In the genomic region with DNA sequence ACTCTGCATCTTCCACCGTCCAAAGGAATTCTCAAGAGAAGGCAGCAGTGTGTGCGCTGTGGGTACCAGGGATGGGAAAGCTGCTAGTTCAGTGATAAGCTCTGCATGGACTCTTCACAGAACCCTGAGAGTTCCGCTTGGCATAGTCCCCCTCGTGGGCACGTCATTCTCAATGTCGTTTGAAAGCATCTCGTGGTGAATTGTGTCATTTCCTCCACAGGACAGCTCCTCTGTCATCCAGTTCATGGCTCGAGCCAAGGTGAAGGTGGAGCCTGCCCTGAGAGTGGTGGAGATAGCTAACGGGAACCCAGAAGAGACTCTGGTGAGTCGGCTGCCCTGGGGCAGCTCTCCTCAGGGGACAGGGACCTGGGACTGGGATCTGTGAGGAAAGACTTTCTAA, we compare ENCODE assay signal across 16 mouse cellular contexts. TPM values are rescaled to one million over a fixed set of nuclear protein-coding genes. Genes with fewer than 3 reads are reported as not detected.
DNase-seq lines count a peak whose midpoint lies in the region; ATAC-seq and TF ChIP-seq lines count a peak whose summit lies in the region.
"Had no signal": no experiment of that assay in that cellular context is flagged by ENCODE, and none has a peak within 500 bp of the region (broad histone marks: within the 10 kb centered on the region; RNA-seq: fewer than 3 reads in every experiment).

No protein-coding gene starts in this region.

- no peak for ATAC-seq in heart, embryonic 11.5 days (replicated peaks; ENCODE audit: insufficient number of reproducible peaks, low FRiP score, low TSS enrichment)
- no peak for ATAC-seq in heart, embryonic 12.5 days (ENCODE audit: insufficient number of reproducible peaks, low FRiP score)
- ATAC-seq in lung, embryonic 16.5 days (ENCODE audit: low read depth) = 0 out of 2 replicates have a peak, but pooled peaks have one; percentile 32
- ATAC-seq in embryonic facial prominence, embryonic 13.5 days (ENCODE audit: insufficient number of reproducible peaks, insufficient read depth, low FRiP score, low TSS enrichment, low read depth) = no peak
- ATAC-seq: inflammation-experienced regulatory T-cells, adult 6 months had no signal

- H3K4me1 ChIP-seq in heart, embryonic 11.5 days (ENCODE audit: control insufficient read depth, insufficient read depth, low read length) = peaks cover 20% of the 10 kb centered on the region
- peaks cover 28% of the 10 kb centered on the region for H3K4me1 ChIP-seq in heart, embryonic 12.5 days (replicated peaks)
- H3K4me1 ChIP-seq in lung, embryonic 16.5 days (replicated peaks; ENCODE audit: control insufficient read depth, insufficient read depth, low read length) = peaks cover 5% of the 10 kb centered on the region
- peaks cover 5% of the 10 kb centered on the region for H3K4me1 ChIP-seq in lung, adult 2 months (ENCODE audit: control insufficient read depth, insufficient read depth, low read length)
- peaks cover 39% of the 10 kb centered on the region for H3K4me1 ChIP-seq in embryonic facial prominence, embryonic 13.5 days
- no peaks in the 10 kb centered on the region for H3K4me1 ChIP-seq in small intestine, adult 2 months (ENCODE audit: control insufficient read depth, insufficient read depth, insufficient read length, low read length)
- H3K4me1 ChIP-seq: midbrain, embryonic 12.5 days had no signal

- TF ChIP-seq POLR2A in lung, adult 2 months (IDR thresholded peaks at IDR 0.05; ENCODE audit: borderline replicate concordance, extremely low read depth, low read depth, low read length) = no peak
- TF ChIP-seq POLR2A in small intestine, adult 2 months (IDR thresholded peaks at IDR 0.05; ENCODE audit: low read depth, low read length) = no peak

- H3K27me3 ChIP-seq in heart, embryonic 11.5 days (ENCODE audit: control insufficient read depth, insufficient read depth, low read length) = no peaks in the 10 kb centered on the region
- H3K27me3 ChIP-seq in heart, embryonic 12.5 days (replicated peaks) = no peaks in the 10 kb centered on the region
- no peaks in the 10 kb centered on the region for H3K27me3 ChIP-seq in lung, embryonic 16.5 days (ENCODE audit: control insufficient read depth, insufficient read depth, low read depth, low read length)
- no peaks in the 10 kb centered on the region for H3K27me3 ChIP-seq in embryonic facial prominence, embryonic 13.5 days
- H3K27me3 ChIP-seq in small intestine, adult 2 months (ENCODE audit: control insufficient read depth, insufficient read depth, low read length) = no peaks in the 10 kb centered on the region
- H3K27me3 ChIP-seq: limb, embryonic 13.5 days; lung, embryonic 15.5 days; midbrain, embryonic 12.5 days had no signal

- no peak for TF ChIP-seq CTCF in lung, adult 2 months (IDR thresholded peaks at IDR 0.05; ENCODE audit: insufficient read depth, low read length)
- TF ChIP-seq CTCF in small intestine, adult 2 months (IDR thresholded peaks at IDR 0.05; ENCODE audit: extremely low read depth, insufficient read length, insufficient replicate concordance, low read depth, low read length) = no peak

- H3K4me3 ChIP-seq in heart, embryonic 11.5 days (ENCODE audit: low read depth, low read length) = no peak overlapping the region
- H3K4me3 ChIP-seq in heart, embryonic 12.5 days = no peak overlapping the region
- H3K4me3 ChIP-seq in lung, embryonic 16.5 days (ENCODE audit: low read length) = no peak overlapping the region
- H3K4me3 ChIP-seq in lung, adult 2 months (replicated peaks; ENCODE audit: extremely low read depth, low read depth, low read length) = no peak overlapping the region
- H3K4me3 ChIP-seq in embryonic facial prominence, embryonic 13.5 days = no peak overlapping the region
- no peak overlapping the region for H3K4me3 ChIP-seq in small intestine, adult 2 months (ENCODE audit: low read depth, low read length)
- H3K4me3 ChIP-seq: limb, embryonic 13.5 days; lung, embryonic 15.5 days; midbrain, embryonic 12.5 days had no signal

- 0 out of 2 replicates have a peak, but pooled peaks cover 3% of the 10 kb centered on the region for H3K36me3 ChIP-seq in heart, embryonic 11.5 days (ENCODE audit: control insufficient read depth, insufficient read depth, low read length)
- H3K36me3 ChIP-seq in heart, embryonic 12.5 days = peaks cover 34% of the 10 kb centered on the region
- H3K36me3 ChIP-seq in lung, embryonic 16.5 days (ENCODE audit: control insufficient read depth, insufficient read depth, low read length) = peaks cover 4% of the 10 kb centered on the region; the same call in 1 of the 2 replicates
- peaks cover 27% of the 10 kb centered on the region for H3K36me3 ChIP-seq in embryonic facial prominence, embryonic 13.5 days
- H3K36me3 ChIP-seq in small intestine, adult 2 months (ENCODE audit: control insufficient read depth, insufficient read depth, low read length) = no peaks in the 10 kb centered on the region
- H3K36me3 ChIP-seq: midbrain, embryonic 12.5 days had no signal

- no peak overlapping the region for H3K9ac ChIP-seq in heart, embryonic 11.5 days (ENCODE audit: low read depth, low read length)
- H3K9ac ChIP-seq in heart, embryonic 12.5 days = no peak overlapping the region
- H3K9ac ChIP-seq in lung, embryonic 16.5 days (ENCODE audit: low read length) = no peak overlapping the region
- no peak overlapping the region; the same call in 1 of the 2 replicates for H3K9ac ChIP-seq in embryonic facial prominence, embryonic 13.5 days
- H3K9ac ChIP-seq: limb, embryonic 13.5 days; lung, embryonic 15.5 days; midbrain, embryonic 12.5 days had no signal

- WGBS in heart, embryonic 11.5 days (ENCODE audit: insufficient replicate concordance) = 59% methylated on average over 10 of the region's 10 CpGs
- 56% methylated on average over 10 of the region's 10 CpGs for WGBS in heart, embryonic 12.5 days
- WGBS in lung, embryonic 16.5 days = 69% methylated on average over 10 of the region's 10 CpGs
- WGBS in lung, adult 2 months = 40% methylated on average over 10 of the region's 10 CpGs
- 63% methylated on average over 10 of the region's 10 CpGs for WGBS in embryonic facial prominence, embryonic 13.5 days
- 70% methylated on average over 10 of the region's 10 CpGs for WGBS in small intestine, adult 2 months

- H3K9me3 ChIP-seq in heart, embryonic 11.5 days (replicated peaks; ENCODE audit: control insufficient read depth, low read length) = no peaks in the 10 kb centered on the region
- no peaks in the 10 kb centered on the region for H3K9me3 ChIP-seq in heart, embryonic 12.5 days (replicated peaks)
- H3K9me3 ChIP-seq in lung, embryonic 16.5 days (ENCODE audit: control insufficient read depth, low read length) = no peaks in the 10 kb centered on the region
- H3K9me3 ChIP-seq in embryonic facial prominence, embryonic 13.5 days = no peaks in the 10 kb centered on the region
- H3K9me3 ChIP-seq: lung, embryonic 15.5 days; midbrain, embryonic 12.5 days had no signal

- H3K27ac ChIP-seq in heart, embryonic 11.5 days (ENCODE audit: low read depth, low read length) = peak overlapping the region; percentile 64
- H3K27ac ChIP-seq in heart, embryonic 12.5 days (ENCODE audit: poor library complexity, severe bottlenecking) = no peak overlapping the region; the same call in 1 of the 2 replicates
- 0 out of 2 replicates have a peak overlapping the region, but pooled peaks have one; percentile 8 for H3K27ac ChIP-seq in lung, embryonic 16.5 days (ENCODE audit: low read length)
- peak overlapping the region; percentile 68; the same call in 1 of the 2 replicates for H3K27ac ChIP-seq in embryonic facial prominence, embryonic 13.5 days
- peak overlapping the region; percentile 61 for H3K27ac ChIP-seq in small intestine, adult 2 months (ENCODE audit: insufficient read depth, low read depth, low read length)
- H3K27ac ChIP-seq: limb, embryonic 13.5 days; midbrain, embryonic 12.5 days had no signal

- DNase-seq in lung, adult 2 months = no peak
- no peak for DNase-seq in right cerebral cortex, adult 2 months (ENCODE audit: low spot score in 2 of 2)
- no peak for DNase-seq in cerebellum, adult 18-20 months
- DNase-seq: cerebellum, adult 9-11 months; kidney, postnatal 4 days; layer of hippocampus, postnatal 36 days; thymus, postnatal 14 days had no signal

- no peak overlapping the region for H3K4me2 ChIP-seq in heart, embryonic 11.5 days
- no peak overlapping the region for H3K4me2 ChIP-seq in heart, embryonic 12.5 days
- H3K4me2 ChIP-seq in lung, embryonic 16.5 days (ENCODE audit: low read depth, low read length) = no peak overlapping the region
- H3K4me2 ChIP-seq in embryonic facial prominence, embryonic 13.5 days = no peak overlapping the region
- H3K4me2 ChIP-seq: limb, embryonic 13.5 days; lung, embryonic 15.5 days; midbrain, embryonic 12.5 days had no signal

RNA-seq across cellular contexts. Expression of gene Ctdspl, which starts 49.4 kb away (rescaled TPM):
- 8.5 and 10.5 TPM in 2 replicates for polyA plus RNA-seq in heart, embryonic 11.5 days (2014; fragmentation: Nextera tagmentation; extraction: Ambion mirVana)
- 7.8 and 9.7 TPM in 2 replicates for polyA plus RNA-seq in heart, embryonic 12.5 days (2016; fragmentation: Nextera tagmentation; extraction: Ambion mirVana)
- 23.3 and 26.7 TPM in 2 replicates for polyA plus RNA-seq in lung, embryonic 16.5 days (2015; fragmentation: Nextera tagmentation; extraction: Ambion mirVana)
- polyA plus RNA-seq in lung, adult 2 months (2012; rRNA removed) = 70.4 and 83.4 TPM in 2 replicates
- polyA plus RNA-seq in embryonic facial prominence, embryonic 13.5 days (2015; fragmentation: Nextera tagmentation; extraction: Ambion mirVana) = 20.6 and 21.3 TPM in 2 replicates
- 8.9 and 29.3 TPM in 2 replicates for polyA plus RNA-seq in small intestine, adult 2 months (2012; rRNA removed)
